In the genomic region with DNA sequence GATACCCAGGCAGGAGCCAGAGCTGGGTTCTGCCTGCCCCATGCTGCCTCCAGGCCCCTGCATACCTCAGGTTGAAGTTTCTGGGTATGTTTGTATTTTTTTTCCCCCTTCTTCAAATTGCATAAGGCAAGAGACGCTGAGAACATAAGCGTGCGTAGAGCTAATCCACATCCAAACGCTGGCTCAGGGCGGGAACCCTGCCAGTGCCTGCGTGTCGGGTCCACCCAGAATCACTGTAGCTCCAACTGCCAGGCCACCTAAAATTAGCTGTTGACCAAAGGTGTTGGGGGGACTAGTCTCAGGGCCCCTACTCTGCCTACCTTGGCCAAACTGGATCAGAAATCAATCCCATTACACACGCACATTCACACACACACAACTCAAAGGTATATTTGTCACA, we compare ENCODE assay signal across 20 mouse cellular contexts. TPM values are rescaled to one million over a fixed set of nuclear protein-coding genes. Genes with fewer than 3 reads are reported as not detected.
DNase-seq lines count a peak whose midpoint lies in the region; ATAC-seq and TF ChIP-seq lines count a peak whose summit lies in the region.
"Had no signal": no experiment of that assay in that cellular context is flagged by ENCODE, and none has a peak within 500 bp of the region (broad histone marks: within the 10 kb centered on the region; RNA-seq: fewer than 3 reads in every experiment).

No protein-coding gene starts in this region.

- no peak overlapping the region for H3K4me3 ChIP-seq in midbrain, embryonic 11.5 days (ENCODE audit: low read depth, low read length)
- H3K4me3 ChIP-seq in midbrain, embryonic 10.5 days: no peak overlapping the region
- peak overlapping the region; percentile 81 for H3K4me3 ChIP-seq in small intestine, adult 2 months (ENCODE audit: low read depth, low read length)
- H3K4me3 ChIP-seq in stomach, postnatal 0 days (ENCODE audit: low read depth, low read length): no peak overlapping the region
- H3K4me3 ChIP-seq: forebrain, embryonic 13.5 days; heart, adult 2 months; hindbrain, embryonic 15.5 days had no signal

- TF ChIP-seq POLR2A in small intestine, adult 2 months (IDR thresholded peaks at IDR 0.05; ENCODE audit: low read depth, low read length): no peak

- no peak overlapping the region for H3K27ac ChIP-seq in midbrain, embryonic 11.5 days (ENCODE audit: low read depth, low read length)
- no peak overlapping the region for H3K27ac ChIP-seq in midbrain, embryonic 10.5 days (replicated peaks)
- no peak overlapping the region for H3K27ac ChIP-seq in small intestine, adult 2 months (ENCODE audit: insufficient read depth, low read depth, low read length)
- H3K27ac ChIP-seq in stomach, postnatal 0 days (replicated peaks): no peak overlapping the region; the same call in 1 of the 2 replicates
- H3K27ac ChIP-seq: heart, adult 2 months; hindbrain, embryonic 15.5 days had no signal

- no peak for TF ChIP-seq CTCF in small intestine, adult 2 months (IDR thresholded peaks at IDR 0.05; ENCODE audit: extremely low read depth, insufficient read length, insufficient replicate concordance, low read depth, low read length)
- no peak for TF ChIP-seq CTCF in stomach, postnatal 0 days (IDR thresholded peaks at IDR 0.05; ENCODE audit: low read depth)

- no peaks in the 10 kb centered on the region for H3K9me3 ChIP-seq in midbrain, embryonic 11.5 days (ENCODE audit: control insufficient read depth, low read length)
- H3K9me3 ChIP-seq in midbrain, embryonic 10.5 days (replicated peaks): no peaks in the 10 kb centered on the region
- H3K9me3 ChIP-seq in stomach, postnatal 0 days (ENCODE audit: control insufficient read depth, low read length): no peaks in the 10 kb centered on the region
- H3K9me3 ChIP-seq: forebrain, embryonic 13.5 days; hindbrain, embryonic 15.5 days had no signal

- H3K4me2 ChIP-seq in midbrain, embryonic 11.5 days: no peak overlapping the region
- H3K4me2 ChIP-seq in stomach, postnatal 0 days (replicated peaks; ENCODE audit: low read depth): no peak overlapping the region; the same call in 1 of the 2 replicates
- H3K4me2 ChIP-seq: forebrain, embryonic 13.5 days; heart, embryonic 11.5 days; hindbrain, embryonic 15.5 days had no signal

- no peak for ATAC-seq in midbrain, embryonic 11.5 days (ENCODE audit: low FRiP score)
- ATAC-seq in stomach, postnatal 0 days (ENCODE audit: low FRiP score, low TSS enrichment): no peak
- ATAC-seq: CD4-positive, CD25-positive, alpha-beta regulatory T cell, adult 4 months had no signal

- no peak overlapping the region for H3K9ac ChIP-seq in midbrain, embryonic 11.5 days (ENCODE audit: low read length)
- H3K9ac ChIP-seq in stomach, postnatal 0 days (ENCODE audit: low read length): no peak overlapping the region
- H3K9ac ChIP-seq: forebrain, embryonic 13.5 days; forebrain, postnatal 0 days; hindbrain, embryonic 15.5 days had no signal

- 77% methylated on average over 8 of the region's 8 CpGs for WGBS in midbrain, embryonic 11.5 days
- 90% methylated on average over 8 of the region's 8 CpGs for WGBS in midbrain, embryonic 10.5 days
- WGBS in small intestine, adult 2 months: 22% methylated on average over 8 of the region's 8 CpGs
- WGBS in stomach, postnatal 0 days: 34% methylated on average over 8 of the region's 8 CpGs

- H3K27me3 ChIP-seq in midbrain, embryonic 11.5 days (ENCODE audit: control insufficient read depth, insufficient read depth, low read length): no peaks in the 10 kb centered on the region
- H3K27me3 ChIP-seq in midbrain, embryonic 10.5 days (ENCODE audit: low read depth, poor library complexity, severe bottlenecking): peaks cover 43% of the 10 kb centered on the region
- H3K27me3 ChIP-seq in small intestine, adult 2 months (ENCODE audit: control insufficient read depth, insufficient read depth, low read length): no peaks in the 10 kb centered on the region
- H3K27me3 ChIP-seq in stomach, postnatal 0 days (ENCODE audit: control insufficient read depth, insufficient read depth, low read length): no peaks in the 10 kb centered on the region
- H3K27me3 ChIP-seq: forebrain, embryonic 13.5 days; hindbrain, embryonic 15.5 days had no signal

- peaks cover 9% of the 10 kb centered on the region; the same call in 1 of the 2 replicates for H3K4me1 ChIP-seq in midbrain, embryonic 11.5 days (ENCODE audit: control insufficient read depth, insufficient read depth, low read length)
- H3K4me1 ChIP-seq in midbrain, embryonic 10.5 days: peaks cover 24% of the 10 kb centered on the region
- H3K4me1 ChIP-seq in small intestine, adult 2 months (ENCODE audit: control insufficient read depth, insufficient read depth, insufficient read length, low read length): peaks cover 55% of the 10 kb centered on the region
- H3K4me1 ChIP-seq in stomach, postnatal 0 days (replicated peaks; ENCODE audit: control insufficient read depth, insufficient read depth): peaks cover 12% of the 10 kb centered on the region
- H3K4me1 ChIP-seq: hindbrain, embryonic 15.5 days had no signal

- DNase-seq in cerebellum, postnatal 10 days: peak; percentile 52 to 62
- no peak for DNase-seq in cerebellum, adult 9-10 months
- DNase-seq in midbrain, embryonic 11.5 days (ENCODE audit: low spot score, missing footprints): peak; percentile 12
- DNase-seq in midbrain, embryonic 10.5 days (ENCODE audit: low spot score): no peak
- peak; percentile 40 for DNase-seq in stomach, postnatal 0 days (ENCODE audit: low spot score)
- no peak for DNase-seq in liver
- no peak for DNase-seq in kidney, postnatal 14 days
- DNase-seq: adrenal gland, adult 8-10 months; B cell, adult 2 months; forebrain, postnatal 0 days; gastrocnemius, postnatal 14 days had no signal

- H3K36me3 ChIP-seq in midbrain, embryonic 11.5 days (ENCODE audit: control insufficient read depth, insufficient read depth, low read length): no peaks in the 10 kb centered on the region
- H3K36me3 ChIP-seq in midbrain, embryonic 10.5 days: no peaks in the 10 kb centered on the region
- H3K36me3 ChIP-seq in small intestine, adult 2 months (ENCODE audit: control insufficient read depth, insufficient read depth, low read length): peaks cover 33% of the 10 kb centered on the region
- no peaks in the 10 kb centered on the region; the same call in 1 of the 2 replicates for H3K36me3 ChIP-seq in stomach, postnatal 0 days (ENCODE audit: control insufficient read depth, insufficient read depth, low read length)
- H3K36me3 ChIP-seq: G1E; hindbrain, embryonic 15.5 days had no signal

- TF ChIP-seq EP300 in stomach, postnatal 0 days (optimal IDR thresholded peaks at IDR 0.05): no peak

RNA-seq across cellular contexts. Expression of a gene that starts 1.6 kb away (rescaled TPM):
- polyA plus RNA-seq in midbrain, embryonic 11.5 days (2014; fragmentation: Nextera tagmentation; extraction: Ambion mirVana): not detected in 2 replicates
- polyA plus RNA-seq in midbrain, embryonic 10.5 days (2016; fragmentation: Nextera tagmentation; extraction: Ambion mirVana): not detected in 2 replicates
- polyA plus RNA-seq in small intestine, adult 2 months (2012; rRNA removed): 16.5 and 51.5 TPM in 2 replicates
- polyA plus RNA-seq in stomach, postnatal 0 days (2015; fragmentation: Nextera tagmentation; extraction: Ambion mirVana): 1.9 and 2.2 TPM in 2 replicates
- polyA plus RNA-seq: brain, embryonic 14.5 days; CD4-positive, CD25-positive, alpha-beta regulatory T cell, adult 4 months; G1E; hindbrain, embryonic 11.5 days had no signal

Comparison
In these comparisons a context has a peak if more than half of its experiments do, and no peak if none do; other contexts are left out.
1. DNase-seq: peak in cerebellum, postnatal 10 days (2 of 2), midbrain, embryonic 11.5 days (single experiment) and stomach, postnatal 0 days (single experiment); none in cerebellum, adult 9-10 months (single experiment), midbrain, embryonic 10.5 days (single experiment), liver (single experiment) and kidney, postnatal 14 days (single experiment).